In the genomic region with DNA sequence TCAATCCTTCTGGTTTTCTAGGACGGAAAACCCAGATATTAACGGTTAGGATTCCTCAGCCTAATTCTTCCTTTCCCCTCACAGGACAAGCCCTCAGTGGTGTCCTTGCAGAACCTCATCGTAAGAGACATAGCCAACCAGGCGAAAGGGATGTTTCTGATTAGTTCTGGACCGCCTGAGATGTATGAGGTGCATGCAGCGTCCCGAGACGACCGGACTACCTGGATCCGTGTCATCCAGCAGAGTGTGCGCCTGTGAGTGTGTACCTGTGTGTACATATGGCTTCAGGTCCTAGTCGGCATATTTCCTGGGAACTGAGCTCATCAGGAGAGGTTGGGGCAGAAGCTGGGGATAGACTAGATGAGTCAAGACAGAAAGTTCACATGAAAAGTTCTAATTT, we compare ENCODE assay signal across 36 mouse cellular contexts. TPM values are rescaled to one million over a fixed set of nuclear protein-coding genes. Genes with fewer than 3 reads are reported as not detected.
"Had no signal": no experiment of that assay in that cellular context is flagged by ENCODE, and none has a peak within 500 bp of the region (broad histone marks: within the 10 kb centered on the region; RNA-seq: fewer than 3 reads in every experiment).

No protein-coding gene starts in this region.

- ATAC-seq: liver, embryonic 12.5 days; liver, postnatal 0 days; lung, postnatal 0 days; midbrain, embryonic 13.5 days; midbrain, embryonic 15.5 days; midbrain, embryonic 16.5 days had no signal

- H3K4me1 ChIP-seq: limb, embryonic 10.5 days; limb, embryonic 12.5 days; limb, embryonic 13.5 days; limb, embryonic 15.5 days; liver, embryonic 12.5 days; liver, embryonic 13.5 days; liver, embryonic 15.5 days; lung, embryonic 15.5 days; midbrain, embryonic 10.5 days; midbrain, embryonic 12.5 days; midbrain, embryonic 13.5 days; midbrain, embryonic 15.5 days; neural tube, embryonic 12.5 days had no signal

- H3K27me3 ChIP-seq: limb, embryonic 12.5 days; limb, embryonic 13.5 days; limb, embryonic 15.5 days; liver, embryonic 12.5 days; liver, embryonic 13.5 days; liver, embryonic 15.5 days; lung, embryonic 15.5 days; megakaryocyte, embryonic 14.5 days; midbrain, embryonic 12.5 days; midbrain, embryonic 13.5 days; midbrain, embryonic 15.5 days; neural tube, embryonic 12.5 days had no signal

- H3K4me2 ChIP-seq: limb, embryonic 12.5 days; limb, embryonic 13.5 days; limb, embryonic 15.5 days; liver, embryonic 11.5 days; liver, embryonic 12.5 days; liver, embryonic 13.5 days; liver, embryonic 15.5 days; lung, embryonic 14.5 days; lung, embryonic 15.5 days; midbrain, embryonic 11.5 days; midbrain, embryonic 12.5 days; midbrain, embryonic 13.5 days; midbrain, embryonic 15.5 days; neural tube, embryonic 12.5 days had no signal

- H3K4me3 ChIP-seq: limb, embryonic 10.5 days; limb, embryonic 12.5 days; limb, embryonic 13.5 days; limb, embryonic 15.5 days; liver, embryonic 12.5 days; liver, embryonic 13.5 days; liver, embryonic 15.5 days; lung, embryonic 15.5 days; megakaryocyte, embryonic 14.5 days; midbrain, embryonic 10.5 days; midbrain, embryonic 12.5 days; midbrain, embryonic 13.5 days; midbrain, embryonic 15.5 days; neural tube, embryonic 12.5 days had no signal

- H3K9ac ChIP-seq: limb, embryonic 12.5 days; limb, embryonic 13.5 days; limb, embryonic 15.5 days; liver, embryonic 12.5 days; liver, embryonic 13.5 days; liver, embryonic 14.5 days; liver, embryonic 15.5 days; liver, postnatal 0 days; lung, embryonic 14.5 days; lung, embryonic 15.5 days; midbrain, embryonic 12.5 days; midbrain, embryonic 13.5 days; midbrain, embryonic 15.5 days; neural tube, embryonic 12.5 days had no signal

- H3K27ac ChIP-seq: limb, embryonic 10.5 days; limb, embryonic 12.5 days; limb, embryonic 13.5 days; limb, embryonic 15.5 days; liver, embryonic 12.5 days; liver, embryonic 13.5 days; liver, embryonic 14.5 days; liver, embryonic 15.5 days; lung, embryonic 15.5 days; macrophage; midbrain, embryonic 10.5 days; midbrain, embryonic 12.5 days; midbrain, embryonic 13.5 days; midbrain, embryonic 15.5 days; neural tube, embryonic 12.5 days had no signal

- DNase-seq: left cerebral cortex, postnatal 4 days; liver; liver, embryonic 13.5 days; liver, postnatal 0 days; lung, adult 2 months; lung, embryonic 14.5 days; lung, postnatal 10 days; lung, postnatal 14 days; lung, postnatal 36 days; lung, postnatal 4 days; midbrain, embryonic 14.5 days had no signal

- H3K9me3 ChIP-seq: limb, embryonic 10.5 days; limb, embryonic 12.5 days; limb, embryonic 13.5 days; limb, embryonic 15.5 days; liver, embryonic 12.5 days; liver, embryonic 13.5 days; liver, embryonic 15.5 days; lung, embryonic 15.5 days; megakaryocyte, embryonic 14.5 days; midbrain, embryonic 10.5 days; midbrain, embryonic 13.5 days; midbrain, embryonic 15.5 days; neural tube, embryonic 12.5 days had no signal

RNA-seq across cellular contexts. Expression of a gene that starts 13.7 kb away (rescaled TPM):
- polyA plus RNA-seq: limb, embryonic 10.5 days; limb, embryonic 11.5 days; limb, embryonic 12.5 days; limb, embryonic 13.5 days; liver, adult 2 months; liver, embryonic 11.5 days; liver, embryonic 12.5 days; liver, embryonic 13.5 days; liver, embryonic 14.5 days; liver, embryonic 15.5 days; liver, embryonic 16.5 days; liver, postnatal 0 days; lung, embryonic 14.5 days; lung, embryonic 15.5 days; lung, embryonic 16.5 days; macrophage; midbrain, embryonic 10.5 days; midbrain, embryonic 12.5 days; midbrain, embryonic 13.5 days; midbrain, embryonic 14.5 days; midbrain, embryonic 15.5 days; midbrain, embryonic 16.5 days; midbrain, postnatal 0 days; neural tube, embryonic 11.5 days; neural tube, embryonic 12.5 days had no signal
